Mouse (Mus musculus) CD4-positive helper T cell, adult 2 months (primary cell): ENCODE data around the gene S1pr2.

Source experiments
- DNase-seq: peaks from one replicate; pipeline ENCODE4 v3.0.0-alpha.2; 2012; ENCODE audit warnings: low read depth, missing footprints, low spot score

Gene S1pr2

DNA sequence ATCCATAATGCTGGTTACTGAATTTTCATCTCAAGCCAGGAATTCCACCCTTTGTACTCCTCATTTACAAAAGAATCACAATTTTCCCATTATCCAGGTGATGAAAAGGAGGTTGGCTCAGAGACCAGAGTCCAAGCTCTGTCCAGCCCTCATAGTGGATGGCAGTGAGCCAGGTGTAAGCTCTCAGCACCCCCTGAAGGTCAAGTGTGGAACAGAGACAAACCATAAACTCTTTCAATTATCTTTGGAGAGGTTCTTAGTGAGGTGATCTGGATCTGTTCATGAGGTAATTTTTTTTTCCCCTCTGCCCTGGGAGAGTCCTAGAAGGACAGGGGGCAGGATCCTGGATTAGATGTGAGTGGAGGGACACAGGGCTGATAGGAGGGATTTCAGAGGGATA is 24.2 kb upstream of the S1pr2 start:
- DNase-seq, result no peak

DNA sequence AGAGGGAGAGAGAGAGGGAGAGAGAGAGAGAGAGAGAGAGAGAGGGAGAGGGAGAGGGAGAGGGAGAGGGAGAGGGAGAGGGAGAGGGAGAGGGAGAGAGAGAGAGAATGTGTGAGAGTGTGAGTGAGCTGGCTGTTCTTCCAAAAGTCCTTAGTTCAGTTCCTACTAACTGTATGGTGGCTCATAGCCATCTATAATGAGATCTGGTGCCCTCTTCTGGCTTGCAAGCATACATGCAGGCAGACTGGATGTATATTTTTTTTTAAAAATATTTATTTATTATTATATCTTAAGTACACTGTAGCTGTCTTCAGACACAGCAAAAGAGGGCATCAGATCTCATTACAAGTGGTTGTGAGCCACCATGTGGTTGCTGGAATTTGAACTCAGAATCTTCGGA is 21.8 kb upstream of the S1pr2 start:
- peak; percentile 41 for DNase-seq

DNA sequence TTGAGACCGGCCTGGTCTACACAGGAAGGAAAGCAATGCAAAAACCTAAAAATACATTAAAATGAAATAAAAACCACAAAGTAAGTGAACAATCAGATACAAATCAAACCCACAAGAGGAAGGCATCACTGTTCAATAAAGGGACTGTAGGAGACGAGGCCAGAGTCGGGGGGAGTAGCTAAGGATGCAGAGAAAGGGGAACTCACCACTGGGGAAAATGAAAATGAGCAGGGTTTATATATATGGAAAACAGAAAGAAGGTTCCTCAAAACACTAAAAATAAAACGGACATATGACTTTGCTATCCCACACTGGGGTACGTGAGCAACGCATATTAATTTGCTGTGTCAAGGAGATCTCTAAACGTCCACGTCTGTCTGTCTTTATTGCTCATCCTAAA is 20.5 kb upstream of the S1pr2 start:
- no peak for DNase-seq

GRCm38 (mm10) chr9:20995069-20995468 is 18.5 kb upstream of the S1pr2 start:
- DNase-seq, result no peak

DNA sequence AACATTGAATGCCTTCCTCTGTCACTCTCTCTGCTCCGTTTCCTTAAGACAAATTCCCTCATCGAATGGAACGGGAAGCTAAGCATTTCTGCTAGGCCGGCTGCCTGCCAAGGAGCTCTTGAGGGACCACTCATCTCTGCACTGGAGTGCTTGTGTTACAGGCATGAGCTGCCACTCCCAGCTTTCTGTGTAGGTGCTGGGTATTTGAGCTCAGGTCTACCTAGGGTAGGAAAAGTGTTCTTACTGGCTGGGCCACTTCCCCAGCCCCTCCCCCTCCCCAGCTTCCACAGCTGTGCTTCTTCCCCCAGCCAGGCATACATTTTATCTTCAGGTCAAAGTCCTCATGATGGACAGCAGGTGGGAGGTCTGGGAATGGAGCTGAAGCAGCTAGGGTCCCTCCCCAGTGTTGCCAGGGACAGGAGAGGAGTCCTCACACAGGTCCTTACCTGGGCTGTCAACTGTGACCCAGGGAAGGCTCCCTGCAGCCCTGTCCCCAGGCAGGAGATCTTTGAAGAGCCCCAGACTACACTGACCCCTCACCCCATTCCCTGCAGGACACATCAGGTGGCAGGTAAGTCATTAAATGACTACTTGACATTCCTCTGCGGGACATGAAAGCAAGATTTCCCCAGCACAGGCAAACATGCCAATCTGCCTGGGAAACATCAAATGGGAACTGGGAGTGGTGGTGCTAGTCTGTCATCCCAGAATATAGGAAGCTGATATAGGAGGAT is 16.8 kb upstream of the S1pr2 start:
- no peak for DNase-seq

GRCm38 (mm10) chr9:20991587-20991986 is 15.0 kb upstream of the S1pr2 start:
- DNase-seq, result no peak

GRCm38 (mm10) chr9:20990861-20991260 is 14.3 kb upstream of the S1pr2 start:
- DNase-seq, result no peak

DNA sequence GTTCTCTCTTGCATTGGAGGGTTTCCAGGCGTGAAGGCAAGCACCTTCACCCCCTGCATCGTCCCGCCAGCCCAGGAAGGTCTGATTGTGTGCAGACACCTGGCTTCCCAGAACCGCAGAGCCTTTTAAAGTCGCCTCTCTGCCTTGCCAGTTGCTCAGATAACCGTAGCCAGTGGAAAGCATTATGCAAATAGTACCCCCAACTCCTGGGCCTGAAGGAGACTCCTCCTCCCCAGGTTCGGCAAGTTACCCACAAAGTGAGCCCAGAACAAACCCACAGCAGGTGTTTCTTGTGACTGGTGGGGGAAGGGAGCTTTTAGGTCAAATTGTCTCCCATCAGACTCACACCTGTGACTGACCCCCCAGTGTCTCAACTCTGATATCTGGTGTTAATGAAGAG is 11.4 kb upstream of the S1pr2 start:
- no peak for DNase-seq

DNA sequence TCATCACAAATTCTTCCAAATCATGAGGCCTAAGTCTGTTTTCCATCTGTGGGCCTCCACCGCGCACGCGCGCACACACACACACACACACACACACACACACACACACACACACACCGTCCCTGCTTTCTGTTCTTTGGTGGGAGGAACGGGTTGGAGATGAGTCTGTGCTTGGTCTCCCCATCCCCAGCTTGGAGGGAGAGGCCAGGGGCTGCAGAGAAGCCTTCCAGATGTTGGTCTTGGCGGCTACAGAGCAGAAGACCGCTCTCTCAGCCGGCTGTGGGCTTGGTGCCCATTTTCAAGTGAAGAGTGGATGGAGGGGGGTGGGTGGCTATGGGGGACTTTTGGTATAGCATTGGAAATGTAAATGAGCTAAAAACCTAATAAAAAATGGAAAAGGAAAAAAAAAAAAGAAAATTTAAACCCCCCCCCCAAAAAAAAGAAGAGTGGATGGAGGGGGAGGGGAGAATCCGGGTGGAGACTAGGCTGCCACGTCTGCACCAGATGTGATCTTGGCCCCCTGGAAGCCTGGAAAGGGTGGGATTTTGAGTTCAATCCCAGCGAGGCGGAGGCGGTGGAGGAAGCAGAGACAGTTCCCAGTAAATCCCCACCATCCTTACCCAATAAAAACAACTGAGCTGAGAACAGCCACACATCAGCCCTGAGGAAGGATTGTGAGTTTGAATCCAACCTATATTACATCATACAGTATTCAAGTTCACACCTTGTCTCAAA is 10.5 kb upstream of the S1pr2 start:
- DNase-seq, result no peak

DNA sequence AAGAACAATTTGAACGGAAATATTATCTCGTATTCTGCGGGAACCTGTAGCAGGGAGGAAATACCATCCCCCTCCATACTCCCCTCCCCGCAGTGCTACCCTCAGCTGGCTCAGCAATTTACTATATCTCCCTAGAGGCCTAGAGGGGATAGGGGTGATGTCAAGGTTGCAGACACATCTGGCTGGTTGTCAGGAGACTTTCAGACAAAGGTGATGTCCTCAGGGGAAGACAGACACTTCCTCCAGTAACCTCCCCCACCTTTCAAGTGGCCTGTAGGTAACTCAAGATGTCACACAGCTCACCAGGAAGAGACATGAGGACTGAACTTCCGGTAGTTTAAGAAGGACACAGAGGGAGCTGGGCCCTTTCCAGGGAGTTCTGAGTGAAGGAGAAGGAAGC is 6.6 kb upstream of the S1pr2 start:
- DNase-seq, result peak; percentile 49

GRCm38 (mm10) chr9:20982171-20982570 is 5.6 kb upstream of the S1pr2 start:
- no peak for DNase-seq

- DNase-seq, result no peak
Observed at GRCm38 (mm10) chr9:20979769-20980168, 3.2 kb upstream of the S1pr2 start.

DNA sequence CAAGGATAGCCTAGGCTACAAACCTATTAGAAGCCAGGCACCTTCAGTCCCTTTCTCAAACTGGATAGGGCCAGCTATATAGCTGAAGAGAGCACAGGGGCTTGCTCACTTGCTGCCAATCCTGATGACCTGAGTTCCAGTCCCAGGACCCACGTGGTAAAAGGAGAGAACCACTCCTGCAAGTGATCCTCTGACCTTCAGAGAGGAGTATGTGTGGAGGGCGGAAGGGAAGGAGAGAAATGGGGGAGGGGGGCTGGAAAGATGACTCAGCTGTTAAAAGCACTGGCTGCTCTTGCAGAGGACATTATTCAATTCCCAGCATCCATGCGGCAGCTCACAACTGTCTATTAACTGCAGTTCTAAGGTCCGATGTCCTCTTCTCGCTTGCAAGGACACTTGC is 2.6 kb upstream of the S1pr2 start:
- DNase-seq, result no peak

DNA sequence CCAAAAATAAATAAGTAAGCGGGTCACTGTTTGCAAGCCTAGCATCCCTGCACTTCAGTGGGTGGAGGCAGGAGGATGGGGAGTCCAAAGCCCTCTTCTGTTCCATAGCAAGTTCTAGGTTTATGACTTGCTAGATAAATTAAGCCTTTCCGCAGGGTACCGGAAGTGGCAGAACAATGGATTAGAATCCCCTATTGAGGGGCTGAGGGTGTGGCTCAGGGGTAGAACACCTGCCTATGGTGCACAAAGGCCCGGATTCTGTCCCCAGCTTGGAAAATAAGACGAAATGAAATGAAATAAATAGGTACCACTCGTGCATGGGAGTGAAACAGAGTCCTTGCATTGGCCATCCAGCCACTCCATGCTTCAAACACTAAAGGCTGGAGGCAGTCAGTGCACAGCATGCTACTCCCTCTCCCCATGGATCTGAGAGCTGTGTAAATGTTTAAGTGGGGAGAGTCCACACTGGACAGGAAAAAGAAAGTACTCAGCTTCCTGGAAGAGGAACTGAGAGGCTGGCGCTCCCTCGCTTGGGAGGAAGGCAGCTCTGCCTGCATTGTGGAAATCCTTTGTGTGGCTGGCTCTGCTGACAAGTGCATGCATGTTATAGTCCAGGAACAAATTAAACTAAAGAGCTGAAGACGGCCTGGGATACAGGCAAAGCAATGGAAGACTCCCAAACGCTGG is 2.0 kb upstream of the S1pr2 start:
- no peak for DNase-seq

- DNase-seq, result no peak
Observed at GRCm38 (mm10) chr9:20976961-20977689, 544 bp upstream of the S1pr2 start.

- peak; percentile 61 for DNase-seq
Observed at GRCm38 (mm10) chr9:20975431-20976215, 958 bp downstream of the S1pr2 start.

- DNase-seq, result no peak
Observed at GRCm38 (mm10) chr9:20973682-20974075, 2.9 kb downstream of the S1pr2 start.

- DNase-seq, result no peak
Observed at GRCm38 (mm10) chr9:20973001-20973681, 3.4 kb downstream of the S1pr2 start.

DNA sequence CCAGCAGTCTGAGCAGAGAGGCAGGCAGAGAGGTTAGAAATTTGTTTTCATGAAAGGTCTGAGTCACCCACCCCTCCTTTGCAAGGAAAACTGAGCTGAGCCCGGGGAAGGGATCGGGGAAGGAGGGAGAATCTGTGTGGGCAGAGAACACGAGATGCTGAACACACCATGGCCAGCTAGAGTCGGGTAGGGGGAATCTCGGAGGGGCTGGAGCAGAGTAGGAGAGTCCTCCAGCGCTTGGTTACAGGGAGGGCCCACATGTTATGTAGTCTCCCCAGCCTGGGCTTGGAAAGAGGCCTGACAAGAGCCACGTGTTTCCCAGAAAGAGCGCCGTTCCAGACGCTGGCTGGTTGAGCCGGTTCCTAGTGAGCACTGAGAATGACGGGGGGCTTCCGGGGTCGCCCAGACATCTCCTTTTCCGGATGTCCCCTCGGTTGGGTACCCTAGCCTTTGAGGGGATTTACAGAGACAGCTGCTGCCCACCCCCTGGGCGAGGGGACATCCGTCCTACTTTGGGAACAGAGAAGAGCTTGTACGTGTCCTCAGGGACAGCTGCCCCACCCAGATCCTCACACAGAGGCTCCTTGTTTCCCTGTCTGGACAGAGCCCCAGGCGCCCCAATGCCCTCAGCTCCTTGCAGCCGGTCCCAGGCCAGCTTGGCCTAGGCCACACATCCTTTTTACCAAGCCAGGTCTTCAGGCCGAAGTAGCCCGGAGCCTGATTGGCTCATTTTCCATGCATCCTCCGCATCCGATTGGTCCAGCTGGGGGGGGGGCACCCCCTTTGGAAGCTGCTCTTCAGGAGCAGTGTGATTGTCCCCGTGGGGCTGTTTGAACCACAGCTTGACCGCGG is 4.2 kb downstream of the S1pr2 start:
- no peak for DNase-seq

- no peak for DNase-seq
Observed at GRCm38 (mm10) chr9:20971751-20972140, 4.8 kb downstream of the S1pr2 start.
